Mouse (Mus musculus): ENCODE measurements around the gene Chad.

DNA sequence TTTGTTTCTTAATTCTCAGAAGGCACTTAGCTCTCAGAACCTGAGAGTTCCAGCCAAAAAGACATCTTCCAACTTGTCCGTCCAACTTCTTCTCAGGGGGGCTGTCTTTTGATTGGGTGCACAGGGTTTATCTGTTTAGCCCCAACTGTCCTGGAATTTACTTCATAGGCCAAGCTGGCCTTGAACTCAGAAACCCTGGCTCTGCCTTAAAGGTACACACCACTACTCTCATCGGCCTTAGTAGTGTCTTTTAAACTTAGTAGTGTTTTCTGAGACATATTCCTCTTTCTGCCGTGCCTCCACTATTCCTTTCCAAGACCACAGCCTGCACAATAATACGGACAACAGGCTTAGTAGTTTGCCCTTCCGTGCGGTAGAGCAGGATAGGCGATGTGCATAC is 35.6 kb downstream of the Chad start:
- TF ChIP-seq ZNF384 (IDR thresholded peaks at IDR 0.05; ENCODE audit: low read depth, low read length) (no peak), ZC3H11A (IDR thresholded peaks at IDR 0.05; ENCODE audit: borderline replicate concordance, low read depth, low read length) (no peak), CHD2 (IDR thresholded peaks at IDR 0.05; ENCODE audit: low read depth, low read length) (no peak)

All from ES-E14 (cell line).